Mouse (Mus musculus) MEL (cell line): Measurements from ENCODE around the gene Vps35l. TPM values are rescaled to one million over a fixed set of nuclear protein-coding genes. Genes with fewer than 3 reads are reported as not detected.

Experiments used
- DNase-seq: peaks from one replicate; pipeline ENCODE4 v3.0.0; 2011; ENCODE audit warnings: low read depth, low spot score
- H3K27ac ChIP-seq: 2 replicates; pipeline ENCODE4 v1.5.1; 2012; ENCODE audit warnings: low read depth, mild to moderate bottlenecking, control low read depth, low read length, moderate library complexity; ENCODE audit not compliant: control insufficient read depth
- H3K27me3 ChIP-seq, 2 experiments: fragments of 150-350 bp in 1 of 2; sonication (generic) in 1 of 2; 2 replicates each; pipeline ENCODE4 v1.6.1; 2012; ENCODE audit warnings: low read length in 2 of 2, mild to moderate bottlenecking in 2 of 2, improper control_type of control experiment in 1 of 2, moderate library complexity in 1 of 2; ENCODE audit not compliant: insufficient read depth in 2 of 2, control insufficient read depth in 1 of 2
- H3K36me3 ChIP-seq, 2 experiments: 2 replicates each; pipeline ENCODE4 v1.6.1; 2012 to 2014; ENCODE audit warnings: low read length in 2 of 2, improper control_type of control experiment in 1 of 2, inconsistent platforms in 1 of 2, mild to moderate bottlenecking in 1 of 2; ENCODE audit not compliant: insufficient read depth in 2 of 2, control insufficient read depth in 1 of 2
- H3K4me1 ChIP-seq, 2 experiments: fragments of 150-350 bp in 1 of 2; sonication (generic) in 1 of 2; 2 replicates each; pipeline ENCODE4 v1.6.1; 2012; ENCODE audit warnings: low read length in 2 of 2, improper control_type of control experiment in 1 of 2, mild to moderate bottlenecking in 1 of 2; ENCODE audit not compliant: insufficient read depth in 2 of 2, control insufficient read depth in 1 of 2
- H3K4me3 ChIP-seq, 2 experiments: fragments of 150-350 bp in 1 of 2; sonication (generic) in 1 of 2; 2 replicates each; pipeline ENCODE4 v1.5.1; 2012; ENCODE audit warnings: low read depth in 2 of 2, low read length in 2 of 2, mild to moderate bottlenecking in 2 of 2, moderate library complexity in 2 of 2, control low read depth in 1 of 2, improper control_type of control experiment in 1 of 2; ENCODE audit not compliant: control insufficient read depth in 1 of 2, insufficient read depth in 1 of 2
- H3K79me2 ChIP-seq: 2 replicates; pipeline ENCODE4 v1.6.1; 2012; ENCODE audit warnings: mild to moderate bottlenecking, low read length, moderate library complexity; ENCODE audit not compliant: control insufficient read depth, poor library complexity, insufficient read depth
- H3K9ac ChIP-seq: 2 replicates; pipeline ENCODE4 v1.6.1; 2012; ENCODE audit warnings: low read depth, mild to moderate bottlenecking, control low read depth, low read length, moderate library complexity; ENCODE audit not compliant: control insufficient read depth, poor library complexity, severe bottlenecking
- H3K9me3 ChIP-seq: fragments of 150-350 bp; sonication (generic); replicated peaks from 2 replicates; pipeline ENCODE4 v1.6.1; 2012; ENCODE audit warnings: mild to moderate bottlenecking, low read length, improper control_type of control experiment, moderate library complexity; ENCODE audit not compliant: insufficient read depth
- E2F4 ChIP-seq: IDR thresholded peaks from 2 replicates; pipeline ENCODE4 v1.6.1; 2011; ENCODE audit warnings: low read depth, low read length, improper control_type of control experiment, borderline replicate concordance
- ELF1 ChIP-seq: IDR thresholded peaks from 2 replicates; pipeline ENCODE4 v1.6.1; 2014; ENCODE audit warnings: low read depth, mild to moderate bottlenecking, inconsistent platforms, low read length, improper control_type of control experiment, moderate library complexity
- EP300 ChIP-seq, 2 experiments: IDR thresholded peaks; 2 replicates each; pipeline ENCODE4 v1.6.1; 2011; ENCODE audit warnings: improper control_type of control experiment in 2 of 2, low read length in 2 of 2, low read depth in 1 of 2, mild to moderate bottlenecking in 1 of 2
- GABPA ChIP-seq: IDR thresholded peaks from 2 replicates; pipeline ENCODE4 v1.6.1; 2012; ENCODE audit warnings: low read depth, mild to moderate bottlenecking, inconsistent platforms, low read length, improper control_type of control experiment, moderate library complexity
- MAZ ChIP-seq: IDR thresholded peaks from 2 replicates; pipeline ENCODE4 v1.6.1; 2012; ENCODE audit warnings: low read depth, mild to moderate bottlenecking, inconsistent platforms, low read length, improper control_type of control experiment
- TAL1 ChIP-seq: IDR thresholded peaks from 2 replicates; pipeline ENCODE4 v1.6.1; 2012; ENCODE audit warnings: mild to moderate bottlenecking, inconsistent platforms, low read length, moderate library complexity, mixed read lengths
- ZKSCAN1 ChIP-seq: IDR thresholded peaks from 2 replicates; pipeline ENCODE4 v1.6.1; 2012; ENCODE audit warnings: low read depth, mild to moderate bottlenecking, inconsistent platforms, low read length, improper control_type of control experiment, moderate library complexity
- ZNF384 ChIP-seq: IDR thresholded peaks from 2 replicates; pipeline ENCODE4 v1.6.1; 2012; ENCODE audit warnings: low read depth, mild to moderate bottlenecking, inconsistent platforms, low read length, improper control_type of control experiment
- polyA plus RNA-seq, 2 experiments: library from polyadenylated mRNA; stranded (reverse) in 1 of 2; unstranded in 1 of 2; fragments of >175 nt in 1 of 2; fragments of >200 nt in 1 of 2; gene quantifications; 2 replicates each; pipeline versions ENCODE4 v1.2.1 to v1.2.4; 2012; ENCODE audit warnings: low replicate concordance in 2 of 2, low read depth in 1 of 2; ENCODE audit not compliant: insufficient read length in 2 of 2, insufficient read depth in 1 of 2, missing spikeins in 1 of 2
- total RNA-seq: library from RNA; depleted of rRNA; stranded (reverse); fragments of 300-350 nt; gene quantifications from 2 replicates; pipeline ENCODE4 v1.2.3, GENCODE M21; 2012

Vps35l gene
- total and polyA plus RNA-seq, 3 experiments = 37.6 to 87.4 TPM; not detected in 1

DNA sequence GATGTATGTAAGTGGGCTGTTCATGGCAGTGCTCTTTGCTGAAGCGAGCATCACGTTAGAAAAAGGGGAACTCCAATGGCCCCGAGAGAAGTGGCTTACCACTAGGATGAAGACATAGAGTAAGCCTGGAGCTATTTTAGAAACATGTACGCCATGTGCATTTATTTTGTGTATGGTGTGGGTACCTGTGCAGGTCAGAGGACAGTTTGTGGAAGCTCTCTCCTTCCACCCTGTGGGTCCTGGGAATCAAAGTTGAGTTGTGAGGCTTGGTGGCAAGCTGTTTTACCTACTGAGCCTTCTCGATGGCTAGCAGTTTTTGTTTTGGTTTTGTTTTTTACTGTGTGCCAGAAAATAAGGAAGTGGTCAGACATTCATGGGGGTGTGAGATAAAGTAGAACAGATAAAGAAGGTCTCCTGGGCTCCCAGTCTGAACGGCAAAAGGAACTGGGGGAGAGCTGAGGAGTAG, 58.1 kb downstream of the Vps35l start (continued):
- TF ChIP-seq E2F4 = no peak
- TF ChIP-seq ZKSCAN1 = peak; percentile 48; the same call in 1 of the 2 replicates

DNA sequence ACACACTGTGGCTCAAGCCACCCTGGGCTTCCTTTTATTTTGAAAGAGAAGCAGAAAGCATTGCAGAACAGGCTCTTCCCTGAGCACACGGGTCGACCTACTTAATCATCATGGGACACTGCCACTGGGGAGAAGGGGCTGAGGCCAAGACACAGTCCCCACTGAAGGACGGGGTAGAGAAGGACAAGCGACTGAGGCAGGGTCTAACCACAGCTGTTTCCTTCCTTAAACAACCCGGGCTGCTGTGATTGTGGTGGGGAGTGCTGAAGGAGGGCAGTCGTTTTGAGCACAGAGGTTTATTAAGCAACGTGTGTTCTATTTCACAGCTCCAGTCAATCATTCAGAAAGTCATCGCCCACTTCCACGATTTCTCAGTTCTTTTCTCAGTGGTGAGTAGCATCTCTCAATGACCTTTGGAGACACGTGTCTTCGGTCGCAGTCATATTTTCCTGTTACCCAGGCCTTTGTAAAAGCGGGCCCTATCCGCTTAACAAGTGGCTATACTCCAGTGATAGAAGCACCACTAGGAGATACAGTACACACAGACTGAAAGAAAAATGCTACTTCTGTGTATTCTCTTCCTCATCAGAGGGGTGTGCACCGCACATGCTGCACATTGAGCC, 60.2 kb downstream of the Vps35l start:
- Histone ChIP-seq H3K79me2 (no peaks in the 10 kb centered on the region), H3K4me3 (no peak overlapping the region), H3K27ac (no peak overlapping the region), H3K9ac (no peak overlapping the region), H3K27me3 (no peaks in the 10 kb centered on the region), H3K36me3 (peaks cover 2 to 8% of the 10 kb centered on the region in 2 experiments; a peak in 3 of 4 replicates), H3K4me1 (peaks cover 3 to 10% of the 10 kb centered on the region in 2 experiments), H3K9me3 (no peaks in the 10 kb centered on the region)
- TF ChIP-seq MAZ = no peak
- no peak for DNase-seq

- Histone ChIP-seq H3K9me3 (no peaks in the 10 kb centered on the region), H3K79me2 (no peaks in the 10 kb centered on the region), H3K36me3 (peaks cover 2 to 7% of the 10 kb centered on the region in 2 experiments; a peak in 3 of 4 replicates), H3K9ac (no peak overlapping the region)
- DNase-seq = no peak
- TF ChIP-seq TAL1 = no peak
- no peak for TF ChIP-seq GABPA
- TF ChIP-seq ZNF384 = no peak
- no peak for TF ChIP-seq ELF1
- TF ChIP-seq, all 39 proteins: peak for 0
- Histone ChIP-seq H3K4me3 (no peak overlapping the region), H3K27ac (no peak overlapping the region), H3K27me3 (no peaks in the 10 kb centered on the region), H3K4me1 (peaks cover 3 to 8% of the 10 kb centered on the region in 2 experiments)
These were observed 61.8 kb downstream of the Vps35l start for GRCm38 (mm10) chr7:118801791-118802190.

DNA sequence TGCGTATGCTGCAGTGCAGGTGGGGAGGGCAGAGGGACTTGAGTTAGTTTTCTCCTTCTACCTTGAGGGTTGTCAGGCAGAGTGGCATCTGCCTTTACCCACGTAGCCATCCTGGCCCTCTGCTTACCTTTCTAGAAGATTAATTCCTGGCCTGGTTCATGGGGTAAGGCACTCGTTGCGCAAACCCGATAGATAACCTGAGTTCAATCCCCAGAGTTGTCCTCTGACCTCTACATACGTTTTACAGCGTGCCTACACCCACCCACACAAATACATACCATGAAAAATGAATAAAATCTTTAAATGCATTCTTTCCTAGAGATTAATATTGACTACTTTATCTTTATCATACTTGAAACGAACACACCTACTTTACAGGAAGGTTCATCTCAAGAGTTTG, 63.4 kb downstream of the Vps35l start:
- Histone ChIP-seq H3K9ac (no peak overlapping the region), H3K4me1 (peaks cover 3 to 5% of the 10 kb centered on the region in 2 experiments; a peak in 3 of 4 replicates), H3K36me3 (peaks cover 2 to 3% of the 10 kb centered on the region in 2 experiments; a peak in 3 of 4 replicates), H3K27me3 (no peaks in the 10 kb centered on the region), H3K27ac (no peak overlapping the region), H3K9me3 (no peaks in the 10 kb centered on the region), H3K79me2 (no peaks in the 10 kb centered on the region), H3K4me3 (no peak overlapping the region)
- no peak for TF ChIP-seq EP300 (IDR thresholded peaks at IDR 0.05; ENCODE audit: low read depth in 1 of 2, low read length in 2 of 2)
- DNase-seq = no peak
